Mouse (Mus musculus) intestine, embryonic 16.5 days (tissue): ENCODE data around the gene P4hb. TPM values are rescaled to one million over a fixed set of nuclear protein-coding genes. Genes with fewer than 3 reads are reported as not detected.
"Not testable (repeated sequence)": the region's sequence is repeated elsewhere in the genome, so short reads cannot be mapped to it uniquely, and the experiment has no call there.

Source experiments
- ATAC-seq: fragments of 200-750 bp; cut with Nextera tagmentation; 2 replicates; pipeline ENCODE4 v1.8.0; 2017; ENCODE audit warnings: moderate TSS enrichment, moderate library complexity
- H3K27ac ChIP-seq: fragments of 300-500 bp; sonication (generic); 2 replicates; pipeline ENCODE4 v1.5.1; 2014; ENCODE audit warnings: mild to moderate bottlenecking, low read length
- H3K27me3 ChIP-seq: fragments of 300-500 bp; sonication (generic); replicated peaks from 2 replicates; pipeline ENCODE4 v1.6.1; 2014; ENCODE audit warnings: low read length, control low read depth, mixed read lengths; ENCODE audit not compliant: control insufficient read depth, insufficient read depth
- H3K36me3 ChIP-seq: fragments of 300-500 bp; sonication (generic); 2 replicates; pipeline ENCODE4 v1.6.1; 2014; ENCODE audit warnings: low read length, control low read depth; ENCODE audit not compliant: control insufficient read depth, insufficient read depth
- H3K4me1 ChIP-seq: fragments of 300-500 bp; sonication (generic); 2 replicates; pipeline ENCODE4 v1.6.1; 2014; ENCODE audit warnings: low read length, control low read depth, mixed read lengths; ENCODE audit not compliant: control insufficient read depth, insufficient read depth
- H3K4me2 ChIP-seq: fragments of 300-500 bp; sonication (generic); 2 replicates; pipeline ENCODE4 v1.6.1; 2014; ENCODE audit warnings: low read depth, low read length, control low read depth
- H3K4me3 ChIP-seq: fragments of 300-500 bp; sonication (generic); 2 replicates; pipeline ENCODE4 v1.5.1; 2014; ENCODE audit warnings: mild to moderate bottlenecking, low read length
- H3K9ac ChIP-seq: fragments of 300-500 bp; sonication (generic); 2 replicates; pipeline ENCODE4 v1.6.1; 2014; ENCODE audit warnings: low read depth, low read length
- H3K9me3 ChIP-seq: fragments of 300-500 bp; sonication (generic); 2 replicates; pipeline ENCODE4 v1.6.1; 2016; ENCODE audit warnings: low read length, control low read depth; ENCODE audit not compliant: control insufficient read depth
- WGBS: fragments of 180-500 bp; shearing (Covaris S2); extraction: QIAGEN DNeasy Blood & Tissue Kit; methylation state at CpG from one replicate; pipeline ENCODE4 v1.1.7; 2014; 5-methylcytosine and 5-hydroxymethylcytosine counted together
- polyA plus RNA-seq: library from polyadenylated mRNA; unstranded; fragments of >200 nt; fragmentation: Nextera tagmentation; extraction: Ambion mirVana; gene quantifications from 2 replicates; pipeline ENCODE4 v1.2.1, GENCODE M21; 2015

The P4hb gene
- polyA plus RNA-seq, 1 experiment from 2014 or later = 1,365 TPM

DNA sequence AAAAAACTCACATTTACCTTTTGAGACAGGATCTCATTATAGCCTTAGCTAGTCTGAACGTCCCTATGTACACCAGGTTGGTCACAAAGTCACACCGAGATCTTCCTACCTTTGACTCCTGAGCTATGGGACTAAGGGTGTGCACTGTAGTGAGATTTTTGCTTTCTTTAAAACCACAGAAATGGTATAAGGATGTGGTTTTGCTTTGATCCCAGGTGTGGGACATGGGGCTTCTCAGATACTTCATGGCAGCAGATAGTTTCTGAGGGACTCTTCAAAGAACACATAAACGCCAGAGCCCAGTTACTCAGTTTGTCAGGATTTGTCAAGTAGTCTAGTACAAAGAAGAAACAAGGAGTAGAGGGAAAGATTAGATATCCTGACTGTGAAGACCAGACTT, 27.7 kb upstream of the P4hb start:
- Histone ChIP-seq H3K4me2 (no peak overlapping the region), H3K4me1 (peaks cover 24% of the 10 kb centered on the region), H3K36me3 (peaks cover 9% of the 10 kb centered on the region; the same call in 1 of the 2 replicates), H3K27ac (no peak overlapping the region), H3K9ac (no peak overlapping the region), H3K4me3 (no peak overlapping the region), H3K9me3 (no peaks in the 10 kb centered on the region), H3K27me3 (no peaks in the 10 kb centered on the region)
- ATAC-seq = no peak
- 93% methylated on average over 3 of the region's 3 CpGs for WGBS

DNA sequence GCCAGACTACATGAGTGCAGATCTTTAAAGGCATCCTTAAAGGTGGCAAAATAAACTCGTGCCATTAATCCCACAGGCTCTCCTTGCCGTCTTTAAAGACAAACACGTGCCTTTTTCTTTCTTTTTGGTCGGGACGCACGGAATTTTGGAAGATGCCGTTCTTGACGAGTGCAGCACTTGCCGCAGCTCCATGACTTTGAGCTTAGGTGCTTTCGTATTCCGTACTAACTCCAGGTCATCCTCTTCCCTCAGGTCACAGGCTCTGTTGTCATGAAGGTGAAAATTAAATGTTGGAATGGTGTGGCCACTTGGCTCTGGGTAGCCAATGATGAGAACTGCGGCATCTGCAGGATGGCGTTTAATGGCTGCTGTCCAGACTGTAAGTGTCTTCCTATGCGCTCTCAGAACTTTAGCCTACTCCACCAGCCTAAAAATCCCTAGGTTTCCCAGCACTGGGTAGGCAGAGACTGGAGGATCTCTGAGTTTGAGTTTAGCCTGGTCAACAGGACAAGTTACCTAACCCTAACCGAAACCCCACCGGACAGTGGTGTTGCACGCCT, 26.0 kb upstream of the P4hb start:
- Histone ChIP-seq H3K9ac (peak overlapping the region; percentile 99), H3K27ac (peak overlapping the region; percentile 77), H3K4me3 (peak overlapping the region; percentile 94), H3K36me3 (peaks cover 20% of the 10 kb centered on the region), H3K4me1 (peaks cover 24% of the 10 kb centered on the region), H3K9me3 (no peaks in the 10 kb centered on the region), H3K27me3 (no peaks in the 10 kb centered on the region), H3K4me2 (peak overlapping the region; percentile 92)
- no peak for ATAC-seq
- 48% methylated on average over 17 of the region's 17 CpGs for WGBS

- WGBS = under 1% methylated on average over 87 of the region's 88 CpGs
- Histone ChIP-seq H3K4me3 (peak within 1 kb of the TSS; percentile 94), H3K9me3 (no peaks in the 10 kb centered on the region), H3K27ac (peak within 1 kb of the TSS; percentile 89), H3K27me3 (no peaks in the 10 kb centered on the region), H3K4me2 (peak within 1 kb of the TSS; percentile 92), H3K36me3 (peaks cover 25% of the 10 kb centered on the region), H3K9ac (peak within 1 kb of the TSS; percentile 99), H3K4me1 (peaks cover 24% of the 10 kb centered on the region)
- ATAC-seq = peak; percentile 99
These were observed 25.4 kb upstream of the P4hb start, which contains the start of the genes Alyref and Anapc11 for GRCm38 (mm10) chr11:120598283-120598989. TSS of gene Alyref (minus strand) at chr11:120598365. TSS of gene Anapc11 (plus strand) at chr11:120598421.

DNA sequence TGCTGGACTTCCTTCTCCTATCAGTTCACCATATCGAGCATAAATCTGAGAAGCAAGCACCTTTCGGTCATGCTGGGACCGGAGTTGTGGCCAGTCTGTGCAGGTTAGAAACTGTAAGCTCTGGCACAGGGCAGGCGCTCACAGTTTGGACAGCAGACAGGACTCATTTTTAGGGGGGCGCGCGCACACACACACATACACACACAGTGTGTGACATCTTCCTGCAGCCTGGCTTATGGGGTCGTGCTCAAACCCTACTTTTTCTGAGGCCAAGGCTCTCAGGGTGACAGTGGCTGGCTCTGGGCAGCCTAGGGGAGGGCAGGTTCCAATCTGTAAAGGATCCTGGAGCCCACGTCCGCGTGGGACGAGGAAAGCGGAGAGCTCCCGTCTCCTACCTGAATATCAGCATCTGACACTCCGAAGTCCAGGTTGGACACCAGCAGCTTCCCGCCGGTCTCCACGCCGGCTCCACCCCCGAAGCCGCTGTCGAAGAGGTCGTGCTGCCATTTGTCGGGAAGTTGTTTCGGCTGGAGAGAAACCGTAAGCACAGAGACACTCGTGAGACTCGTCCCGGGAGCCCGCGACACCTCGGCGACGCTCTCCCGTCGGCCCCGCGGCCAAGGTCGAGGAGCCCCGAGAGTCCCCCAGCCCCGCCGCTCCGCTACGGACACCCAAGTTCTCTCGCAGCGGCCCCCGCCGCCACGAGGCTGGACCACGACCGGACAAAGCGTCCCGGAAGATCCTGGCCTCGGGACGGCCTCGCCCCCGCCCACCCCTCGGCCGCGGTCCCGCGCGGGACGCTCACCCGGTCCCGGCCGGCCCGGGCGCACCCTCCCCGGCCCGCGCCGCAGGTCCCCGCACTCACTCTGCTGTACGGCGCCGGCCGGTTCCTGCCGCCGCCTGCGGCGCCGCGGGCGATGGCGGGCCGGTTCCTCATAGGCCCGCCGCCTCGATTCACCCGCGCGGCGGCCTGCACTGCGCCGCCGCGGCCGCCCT, 24.5 kb upstream of the P4hb start:
- peak overlapping the region; percentile 89 for H3K27ac ChIP-seq
- peaks cover 27% of the 10 kb centered on the region for H3K36me3 ChIP-seq
- H3K27me3 ChIP-seq = no peaks in the 10 kb centered on the region
- H3K4me2 ChIP-seq = peak overlapping the region; percentile 85
- WGBS = 4% methylated on average over 78 of the region's 99 CpGs
- peak overlapping the region; percentile 94 for H3K4me3 ChIP-seq
- ATAC-seq = peak; percentile 59
- peaks cover 24% of the 10 kb centered on the region for H3K4me1 ChIP-seq
- no peaks in the 10 kb centered on the region for H3K9me3 ChIP-seq
- peak overlapping the region; percentile 99 for H3K9ac ChIP-seq

DNA sequence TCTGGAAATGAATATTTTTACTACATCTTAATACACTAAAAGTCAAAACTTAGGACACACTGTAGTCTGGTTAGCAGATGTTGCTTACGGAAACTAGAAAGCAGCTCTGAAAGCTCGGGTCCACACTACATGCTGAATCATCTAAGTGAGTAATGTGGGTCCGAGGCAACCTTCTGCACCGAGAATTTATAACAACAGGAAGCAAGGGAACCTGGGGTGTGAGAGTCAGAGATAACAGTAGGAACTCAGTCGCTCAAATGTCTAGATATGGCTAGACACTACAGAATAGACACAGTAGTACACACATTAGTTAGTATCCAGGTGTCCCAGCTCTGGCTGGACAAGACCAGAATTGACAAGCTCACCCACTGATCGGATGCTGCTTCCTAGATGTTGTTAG, 15.5 kb upstream of the P4hb start:
- Histone ChIP-seq H3K36me3 (peaks cover 17% of the 10 kb centered on the region), H3K27me3 (no peaks in the 10 kb centered on the region), H3K4me2 (no peak overlapping the region), H3K9ac (no peak overlapping the region), H3K4me3 (no peak overlapping the region), H3K4me1 (no peaks in the 10 kb centered on the region), H3K9me3 (no peaks in the 10 kb centered on the region), H3K27ac (no peak overlapping the region)
- 89% methylated on average over 6 of the region's 6 CpGs for WGBS
- ATAC-seq = no peak

DNA sequence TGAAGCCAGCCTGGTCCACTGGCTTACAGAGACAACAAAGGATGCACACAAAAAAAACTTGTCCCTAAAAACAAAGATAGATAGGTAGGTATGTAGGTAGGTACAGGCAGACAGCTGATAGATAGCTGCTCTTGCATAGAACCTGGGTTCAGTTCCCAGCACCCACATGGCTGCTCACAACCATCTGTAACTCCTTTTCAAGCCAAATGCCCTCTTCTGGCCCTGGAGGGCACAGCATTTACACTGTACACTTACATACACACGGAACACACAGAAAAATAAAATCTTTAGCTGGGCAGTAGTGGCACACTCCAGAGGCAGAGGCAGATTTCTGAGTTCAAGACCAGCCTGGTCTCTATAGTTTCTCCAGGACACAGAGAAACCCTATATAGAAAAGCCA, 10.9 kb upstream of the P4hb start:
- Histone ChIP-seq H3K4me1 (peaks cover 18% of the 10 kb centered on the region), H3K36me3 (peaks cover 15% of the 10 kb centered on the region), H3K9ac (no peak overlapping the region), H3K4me2 (no peak overlapping the region), H3K9me3 (no peaks in the 10 kb centered on the region), H3K27me3 (no peaks in the 10 kb centered on the region), H3K27ac (no peak overlapping the region), H3K4me3 (no peak overlapping the region)
- 97% methylated on average over 1 of the region's 1 CpGs for WGBS
- no peak for ATAC-seq

GRCm38 (mm10) chr11:120582982-120583293, 9.9 kb upstream of the P4hb start:
- WGBS = 87% methylated on average over 2 of the region's 2 CpGs
- peaks cover 25% of the 10 kb centered on the region for H3K36me3 ChIP-seq

DNA sequence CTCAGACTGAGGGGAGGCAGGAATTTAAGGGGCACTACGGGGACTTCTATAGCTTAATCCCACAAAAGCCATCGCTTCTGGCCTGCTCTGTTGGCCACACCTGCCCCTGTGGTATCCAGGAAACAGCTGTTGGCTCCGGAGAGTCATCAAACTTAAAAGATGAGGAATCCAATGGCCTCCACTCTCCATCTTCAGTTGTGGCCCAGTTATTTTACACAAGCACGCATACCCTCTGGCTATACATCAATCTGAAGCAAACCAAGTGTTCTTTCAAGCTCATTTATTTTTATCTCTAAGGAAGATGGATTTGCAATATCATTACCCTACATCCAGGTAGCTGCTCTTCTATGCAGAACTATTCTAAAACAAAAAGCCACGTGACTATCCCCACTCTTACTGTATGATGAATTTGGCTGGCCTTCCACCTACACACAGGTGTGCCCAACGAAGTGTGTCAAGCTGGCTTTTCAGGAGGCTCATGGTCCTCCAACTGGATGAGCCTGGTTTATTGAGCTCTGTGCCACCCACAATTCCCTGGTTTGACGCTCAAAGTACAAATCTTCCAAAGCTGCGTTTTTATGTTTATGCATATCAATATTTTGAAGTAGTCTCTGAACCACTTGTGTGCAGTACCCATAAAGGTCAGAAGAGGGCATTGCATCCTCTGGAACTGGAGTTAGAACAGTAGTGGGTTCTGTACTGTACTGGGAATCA, 9.4 kb upstream of the P4hb start:
- WGBS = 70% methylated on average over 8 of the region's 8 CpGs
- ATAC-seq = no peak
- peaks cover 29% of the 10 kb centered on the region for H3K36me3 ChIP-seq

More at GRCm38 (mm10) chr11:120582982-120583293, 9.9 kb upstream of the P4hb start:
- peaks cover 28% of the 10 kb centered on the region for H3K4me1 ChIP-seq
- H3K27me3 ChIP-seq, H3K9me3 ChIP-seq, H3K4me3 ChIP-seq, H3K9ac ChIP-seq, ATAC-seq, H3K27ac ChIP-seq, H3K4me2 ChIP-seq: not testable (repeated sequence)

More for the DNA sequence above, 9.4 kb upstream of the P4hb start:
- peak overlapping the region; percentile 63 for H3K4me2 ChIP-seq
- no peaks in the 10 kb centered on the region for H3K9me3 ChIP-seq
- H3K27me3 ChIP-seq = no peaks in the 10 kb centered on the region
- H3K4me3 ChIP-seq = peak overlapping the region; percentile 75
- peaks cover 33% of the 10 kb centered on the region for H3K4me1 ChIP-seq
- peak overlapping the region; percentile 94 for H3K9ac ChIP-seq
- H3K27ac ChIP-seq = peak overlapping the region; percentile 93
